Mouse (Mus musculus): Measurements from ENCODE around the gene Rreb1. TPM values are rescaled to one million over a fixed set of nuclear protein-coding genes. Genes with fewer than 3 reads are reported as not detected.
A peak's percentile ranks its signal among the peaks of the same experiment; 100 is the strongest.

Rreb1 gene
- polyA plus RNA-seq, 1 experiment, result 4.6 TPM

GRCm38 (mm10) chr13:37986166-37986565, 208.0 kb downstream of the Rreb1 start:
- Histone ChIP-seq H3K4me3 (ENCODE audit: control insufficient read depth, low read depth, low read length) (no peak overlapping the region), H3K27me3 (ENCODE audit: control insufficient read depth, insufficient read depth, low read length) (no peaks in the 10 kb centered on the region), H3K27ac (ENCODE audit: control insufficient read depth, insufficient read depth, low read depth, low read length) (no peak overlapping the region), H3K4me1 (ENCODE audit: control insufficient read depth, insufficient read depth, low read length) (no peaks in the 10 kb centered on the region), H3K36me3 (ENCODE audit: control insufficient read depth, insufficient read depth, low read length) (peaks cover 3% of the 10 kb centered on the region)
- TF ChIP-seq POLR2A (IDR thresholded peaks at IDR 0.05; ENCODE audit: control insufficient read depth, low read depth, low read length) (no peak), CTCF (IDR thresholded peaks at IDR 0.05; ENCODE audit: control insufficient read depth, insufficient read depth, insufficient replicate concordance, low read depth, low read length) (no peak)

GRCm38 (mm10) chr13:37989701-37990100, 211.5 kb downstream of the Rreb1 start:
- Histone ChIP-seq H3K36me3 (ENCODE audit: control insufficient read depth, insufficient read depth, low read length) (peaks cover 3% of the 10 kb centered on the region), H3K27me3 (ENCODE audit: control insufficient read depth, insufficient read depth, low read length) (no peaks in the 10 kb centered on the region), H3K27ac (ENCODE audit: control insufficient read depth, insufficient read depth, low read depth, low read length) (no peak overlapping the region), H3K4me3 (ENCODE audit: control insufficient read depth, low read depth, low read length) (no peak overlapping the region), H3K4me1 (ENCODE audit: control insufficient read depth, insufficient read depth, low read length) (peaks cover 4% of the 10 kb centered on the region; the same call in 1 of the 2 replicates)
- TF ChIP-seq POLR2A (IDR thresholded peaks at IDR 0.05; ENCODE audit: control insufficient read depth, low read depth, low read length), result no peak
- no peak for TF ChIP-seq CTCF (IDR thresholded peaks at IDR 0.05; ENCODE audit: control insufficient read depth, insufficient read depth, insufficient replicate concordance, low read depth, low read length)

- H3K27me3 ChIP-seq (ENCODE audit: control insufficient read depth, insufficient read depth, low read length), result no peaks in the 10 kb centered on the region
- no peak overlapping the region for H3K27ac ChIP-seq (ENCODE audit: control insufficient read depth, insufficient read depth, low read depth, low read length)
- TF ChIP-seq POLR2A (IDR thresholded peaks at IDR 0.05; ENCODE audit: control insufficient read depth, low read depth, low read length), result no peak
- no peak for TF ChIP-seq CTCF (IDR thresholded peaks at IDR 0.05; ENCODE audit: control insufficient read depth, insufficient read depth, insufficient replicate concordance, low read depth, low read length)
- H3K4me1 ChIP-seq (ENCODE audit: control insufficient read depth, insufficient read depth, low read length), result peaks cover 4% of the 10 kb centered on the region; the same call in 1 of the 2 replicates
- peak overlapping the region; percentile 88 for H3K4me3 ChIP-seq (ENCODE audit: control insufficient read depth, low read depth, low read length)
- peaks cover 2% of the 10 kb centered on the region for H3K36me3 ChIP-seq (ENCODE audit: control insufficient read depth, insufficient read depth, low read length)
Observed at GRCm38 (mm10) chr13:37992638-37993371, 214.6 kb downstream of the Rreb1 start.

DNA sequence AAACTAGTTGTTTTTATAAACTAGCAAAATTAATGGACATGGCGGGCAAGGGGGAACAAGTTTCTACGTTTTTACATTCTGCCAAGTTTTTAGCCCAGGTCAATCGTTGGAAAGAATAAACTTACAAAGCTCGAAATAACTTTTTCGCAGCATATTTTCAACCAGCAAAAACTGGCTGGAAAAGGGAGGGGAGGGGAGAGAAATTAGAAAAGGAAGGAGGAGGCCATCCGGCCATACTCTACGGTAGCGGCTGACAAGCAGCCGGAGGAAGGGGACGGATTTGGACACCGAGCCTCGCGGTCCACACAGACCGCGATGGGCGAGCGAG, 215.1 kb downstream of the Rreb1 start:
- TF ChIP-seq CTCF (IDR thresholded peaks at IDR 0.05; ENCODE audit: control insufficient read depth, insufficient read depth, insufficient replicate concordance, low read depth, low read length) (no peak), POLR2A (IDR thresholded peaks at IDR 0.05; ENCODE audit: control insufficient read depth, low read depth, low read length) (no peak)
- H3K4me3 ChIP-seq (ENCODE audit: control insufficient read depth, low read depth, low read length), result peak overlapping the region; percentile 88
- H3K4me1 ChIP-seq (ENCODE audit: control insufficient read depth, insufficient read depth, low read length), result peaks cover 4% of the 10 kb centered on the region; the same call in 1 of the 2 replicates
- no peaks in the 10 kb centered on the region for H3K27me3 ChIP-seq (ENCODE audit: control insufficient read depth, insufficient read depth, low read length)
- peak overlapping the region; percentile 92 for H3K27ac ChIP-seq (ENCODE audit: control insufficient read depth, insufficient read depth, low read depth, low read length)
- peaks cover 2% of the 10 kb centered on the region for H3K36me3 ChIP-seq (ENCODE audit: control insufficient read depth, insufficient read depth, low read length)

GRCm38 (mm10) chr13:37993704-37994404, 215.7 kb downstream of the Rreb1 start, which contains the start of gene Ssr1:
Gene Ssr1 (minus strand): TSS chr13:37994217.
- TF ChIP-seq CTCF (IDR thresholded peaks at IDR 0.05; ENCODE audit: control insufficient read depth, insufficient read depth, insufficient replicate concordance, low read depth, low read length) (no peak), POLR2A (IDR thresholded peaks at IDR 0.05; ENCODE audit: control insufficient read depth, low read depth, low read length) (peak; percentile 89)
- H3K4me1 ChIP-seq (ENCODE audit: control insufficient read depth, insufficient read depth, low read length), result peaks cover 4% of the 10 kb centered on the region; the same call in 1 of the 2 replicates
- peaks cover 2% of the 10 kb centered on the region for H3K36me3 ChIP-seq (ENCODE audit: control insufficient read depth, insufficient read depth, low read length)
- peak within 1 kb of the TSS; percentile 92 for H3K27ac ChIP-seq (ENCODE audit: control insufficient read depth, insufficient read depth, low read depth, low read length)
- no peaks in the 10 kb centered on the region for H3K27me3 ChIP-seq (ENCODE audit: control insufficient read depth, insufficient read depth, low read length)
- peak within 1 kb of the TSS; percentile 88 for H3K4me3 ChIP-seq (ENCODE audit: control insufficient read depth, low read depth, low read length)

GRCm38 (mm10) chr13:37994405-37994749, 216.2 kb downstream of the Rreb1 start:
- Histone ChIP-seq H3K4me3 (ENCODE audit: control insufficient read depth, low read depth, low read length) (peak overlapping the region; percentile 88), H3K4me1 (ENCODE audit: control insufficient read depth, insufficient read depth, low read length) (peaks cover 4% of the 10 kb centered on the region; the same call in 1 of the 2 replicates), H3K36me3 (ENCODE audit: control insufficient read depth, insufficient read depth, low read length) (peaks cover 2% of the 10 kb centered on the region), H3K27ac (ENCODE audit: control insufficient read depth, insufficient read depth, low read depth, low read length) (no peak overlapping the region; the same call in 1 of the 2 replicates), H3K27me3 (ENCODE audit: control insufficient read depth, insufficient read depth, low read length) (no peaks in the 10 kb centered on the region)
- no peak for TF ChIP-seq POLR2A (IDR thresholded peaks at IDR 0.05; ENCODE audit: control insufficient read depth, low read depth, low read length)
- no peak for TF ChIP-seq CTCF (IDR thresholded peaks at IDR 0.05; ENCODE audit: control insufficient read depth, insufficient read depth, insufficient replicate concordance, low read depth, low read length)

DNA sequence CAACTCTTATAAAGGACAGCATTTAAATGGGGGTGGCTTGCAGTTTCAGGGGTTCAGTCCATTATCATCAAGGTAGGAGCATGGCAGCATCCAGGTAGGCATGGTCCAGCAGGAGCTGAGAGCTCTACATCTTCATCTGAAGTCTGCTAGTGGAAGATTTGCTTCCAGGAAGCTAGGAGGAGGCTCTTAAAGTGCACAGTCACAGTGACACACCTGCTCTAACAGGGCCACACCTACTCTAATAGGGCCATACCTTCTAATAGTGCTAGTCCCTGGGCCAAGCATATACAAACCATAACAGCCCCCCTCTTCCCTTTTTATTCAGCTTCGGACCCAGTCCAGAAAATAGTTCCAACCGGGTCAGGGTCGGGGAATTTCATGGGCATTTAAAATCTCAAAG, 221.5 kb downstream of the Rreb1 start:
- H3K27ac ChIP-seq (ENCODE audit: control insufficient read depth, insufficient read depth, low read depth, low read length), result no peak overlapping the region
- no peak for TF ChIP-seq CTCF (IDR thresholded peaks at IDR 0.05; ENCODE audit: control insufficient read depth, insufficient read depth, insufficient replicate concordance, low read depth, low read length)
- TF ChIP-seq POLR2A (IDR thresholded peaks at IDR 0.05; ENCODE audit: control insufficient read depth, low read depth, low read length), result no peak
- no peaks in the 10 kb centered on the region for H3K36me3 ChIP-seq (ENCODE audit: control insufficient read depth, insufficient read depth, low read length)
- H3K4me1 ChIP-seq (ENCODE audit: control insufficient read depth, insufficient read depth, low read length), result no peaks in the 10 kb centered on the region; the same call in 1 of the 2 replicates
- no peaks in the 10 kb centered on the region for H3K27me3 ChIP-seq (ENCODE audit: control insufficient read depth, insufficient read depth, low read length)
- no peak overlapping the region for H3K4me3 ChIP-seq (ENCODE audit: control insufficient read depth, low read depth, low read length)

Other genes with a start within 250 kb of the Rreb1 start
- gene Ssr1, start 215.8 kb downstream of the Rreb1 start, polyA plus RNA-seq (2012; rRNA removed), result 13.2 and 17.7 TPM in 2 replicates